Mouse (Mus musculus) midbrain, embryonic 14.5 days (tissue): ENCODE measurements around the gene Gm28043. TPM values are rescaled to one million over a fixed set of nuclear protein-coding genes. Genes with fewer than 3 reads are reported as not detected.

ENCODE experiments used
- ATAC-seq: fragments of 200-750 bp; cut with Nextera tagmentation; 2 replicates; pipeline ENCODE4 v1.8.0; 2017; ENCODE audit warnings: moderate number of reproducible peaks, moderate library complexity; ENCODE audit not compliant: low FRiP score, low TSS enrichment
- DNase-seq: peaks from one replicate; pipeline ENCODE4 v3.0.0-alpha.2; 2015
- H3K27ac ChIP-seq: fragments of 300-500 bp; sonication (generic); replicated peaks from 2 replicates; pipeline ENCODE4 v1.5.1; 2014; ENCODE audit warnings: mild to moderate bottlenecking, low read depth, low read length, moderate library complexity
- H3K27me3 ChIP-seq: fragments of 300-500 bp; sonication (generic); 2 replicates; pipeline ENCODE4 v1.6.1; 2014; ENCODE audit warnings: low read length, control low read depth, mixed read lengths; ENCODE audit not compliant: control insufficient read depth, insufficient read depth
- H3K36me3 ChIP-seq: fragments of 300-500 bp; sonication (generic); 2 replicates; pipeline ENCODE4 v1.6.1; 2014; ENCODE audit warnings: low read length, control low read depth; ENCODE audit not compliant: control insufficient read depth, insufficient read depth
- H3K4me1 ChIP-seq: fragments of 300-500 bp; sonication (generic); 2 replicates; pipeline ENCODE4 v1.6.1; 2014; ENCODE audit warnings: mild to moderate bottlenecking, antibody characterized with exemption, low read length, control low read depth; ENCODE audit not compliant: control insufficient read depth, insufficient read depth
- H3K4me2 ChIP-seq: fragments of 300-500 bp; sonication (generic); 2 replicates; pipeline ENCODE4 v1.6.1; 2014; ENCODE audit warnings: mild to moderate bottlenecking, low read length, moderate library complexity
- H3K4me3 ChIP-seq: fragments of 300-500 bp; sonication (generic); replicated peaks from 2 replicates; pipeline ENCODE4 v1.5.1; 2014; ENCODE audit warnings: low read depth, low read length
- H3K9ac ChIP-seq: fragments of 300-500 bp; sonication (generic); replicated peaks from 2 replicates; pipeline ENCODE4 v1.6.1; 2014; ENCODE audit warnings: mild to moderate bottlenecking, low read length, moderate library complexity
- H3K9me3 ChIP-seq: fragments of 300-500 bp; sonication (generic); 2 replicates; pipeline ENCODE4 v1.6.1; 2016; ENCODE audit warnings: low read length, control low read depth, mixed read lengths; ENCODE audit not compliant: control insufficient read depth
- WGBS: fragments of 180-500 bp; shearing (Covaris S2); extraction: QIAGEN DNeasy Blood & Tissue Kit; methylation state at CpG from one replicate; pipeline ENCODE4 v1.1.7; 2014; 5-methylcytosine and 5-hydroxymethylcytosine counted together
- polyA plus RNA-seq: library from polyadenylated mRNA; unstranded; fragments of >200 nt; fragmentation: Nextera tagmentation; extraction: Ambion mirVana; gene quantifications from 2 replicates; pipeline ENCODE4 v1.2.1, GENCODE M21; 2014

Gm28043 gene
- polyA plus RNA-seq, 1 experiment from 2014 or later: 2.9 TPM

DNA sequence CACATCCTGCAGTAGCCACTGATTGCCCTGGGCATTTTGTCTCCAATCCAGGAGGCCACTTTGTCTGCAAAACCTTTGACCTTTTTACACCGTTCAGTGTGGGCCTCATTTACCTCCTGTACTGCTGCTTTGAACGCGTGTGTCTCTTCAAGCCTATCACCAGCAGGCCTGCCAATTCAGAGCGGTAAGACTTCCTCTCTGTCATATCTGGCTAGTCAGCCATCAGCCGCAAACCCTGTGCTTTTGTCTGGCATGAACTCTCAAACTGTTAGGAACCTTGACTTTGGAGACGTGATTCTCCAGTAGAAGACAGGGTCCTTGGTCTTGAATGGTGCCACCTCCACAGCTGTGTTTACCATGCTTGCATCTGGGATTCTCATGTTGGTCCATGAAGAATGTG, 75.6 kb downstream of the Gm28043 start:
- WGBS: 89% methylated on average over 6 of the region's 6 CpGs
- ATAC-seq (no peak), DNase-seq (no peak)
- H3K27me3 ChIP-seq: no peaks in the 10 kb centered on the region
- H3K27ac ChIP-seq: no peak overlapping the region
- H3K4me2 ChIP-seq: no peak overlapping the region
- no peak overlapping the region for H3K9ac ChIP-seq
- H3K36me3 ChIP-seq: peaks cover 82% of the 10 kb centered on the region
- H3K4me1 ChIP-seq: no peaks in the 10 kb centered on the region
- H3K4me3 ChIP-seq: no peak overlapping the region
- no peaks in the 10 kb centered on the region for H3K9me3 ChIP-seq

DNA sequence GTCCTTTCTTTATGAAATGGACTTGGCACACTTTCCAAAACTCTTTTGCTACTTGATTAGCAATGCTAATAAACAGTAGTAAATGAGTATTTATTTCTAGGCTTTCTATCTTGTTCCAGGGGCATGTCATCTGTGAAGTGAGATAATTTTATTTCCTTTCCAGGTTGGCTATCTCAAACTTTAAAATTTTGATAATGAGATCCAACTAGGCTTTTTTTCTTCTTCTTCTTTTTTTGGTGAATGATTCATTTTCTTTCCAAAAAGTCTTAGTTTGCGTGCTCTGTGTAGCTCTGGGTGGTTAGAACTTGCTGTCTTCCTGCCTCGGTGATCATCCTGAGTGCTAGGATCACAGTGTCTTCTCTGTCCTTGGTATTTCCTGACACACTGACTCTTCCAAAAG, 78.2 kb downstream of the Gm28043 start:
- 97% methylated on average over 2 of the region's 2 CpGs for WGBS
- H3K36me3 ChIP-seq: peaks cover 76% of the 10 kb centered on the region
- H3K27ac ChIP-seq: no peak overlapping the region
- H3K4me2 ChIP-seq: no peak overlapping the region
- no peak overlapping the region for H3K9ac ChIP-seq
- H3K27me3 ChIP-seq: no peaks in the 10 kb centered on the region
- H3K4me3 ChIP-seq: no peak overlapping the region
- H3K4me1 ChIP-seq: no peaks in the 10 kb centered on the region
- DNase-seq: no peak
- no peak for ATAC-seq
- H3K9me3 ChIP-seq: no peaks in the 10 kb centered on the region

DNA sequence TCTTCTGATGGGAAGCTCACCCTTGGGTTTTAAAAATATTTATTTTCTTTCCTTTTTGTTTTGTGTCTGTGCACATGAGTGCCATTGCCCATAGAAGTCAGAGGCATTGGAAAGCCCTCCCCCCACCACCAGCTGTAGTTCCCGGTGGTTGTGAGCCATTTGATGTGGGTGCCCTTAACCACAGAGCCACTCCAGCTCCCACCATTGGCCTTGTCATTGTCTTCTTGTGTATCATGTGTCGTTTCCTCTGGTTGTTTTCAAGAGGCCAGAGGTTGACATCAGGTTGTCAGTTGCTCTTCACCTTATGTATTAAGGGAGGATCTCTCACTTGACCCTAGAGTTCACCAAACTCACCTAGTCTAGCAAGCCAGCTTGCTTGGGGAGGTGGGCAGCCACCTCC, 78.9 kb downstream of the Gm28043 start:
- DNase-seq (no peak), ATAC-seq (no peak)
- no peak overlapping the region for H3K9ac ChIP-seq
- H3K4me3 ChIP-seq: no peak overlapping the region
- H3K36me3 ChIP-seq: peaks cover 76% of the 10 kb centered on the region
- H3K4me2 ChIP-seq: no peak overlapping the region
- no peak overlapping the region for H3K27ac ChIP-seq
- H3K27me3 ChIP-seq: no peaks in the 10 kb centered on the region
- no peaks in the 10 kb centered on the region for H3K9me3 ChIP-seq
- 83% methylated on average over 2 of the region's 2 CpGs for WGBS
- no peaks in the 10 kb centered on the region for H3K4me1 ChIP-seq

DNA sequence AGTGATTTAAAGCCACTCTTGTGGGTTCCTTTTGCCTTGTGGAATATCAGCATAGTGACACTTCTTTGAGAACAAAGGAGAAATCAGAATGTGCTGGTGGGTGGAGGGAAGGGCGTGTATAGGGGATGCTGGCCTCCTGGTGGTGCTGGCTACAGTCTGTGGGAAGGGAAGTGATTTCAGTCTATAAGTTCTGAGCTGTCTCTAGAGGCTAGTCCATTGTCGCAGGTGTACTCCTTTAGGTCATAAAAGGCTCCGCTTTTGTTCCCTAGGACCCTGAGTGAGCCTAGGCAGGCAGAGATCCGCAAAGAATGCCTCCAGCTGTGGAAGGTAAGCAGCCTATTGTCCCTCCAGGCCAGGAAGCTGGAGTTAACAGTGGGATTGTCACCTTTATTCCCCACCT, 79.8 kb downstream of the Gm28043 start:
- Histone ChIP-seq H3K36me3 (peaks cover 82% of the 10 kb centered on the region), H3K4me2 (no peak overlapping the region), H3K9ac (no peak overlapping the region), H3K9me3 (no peaks in the 10 kb centered on the region), H3K4me1 (no peaks in the 10 kb centered on the region), H3K4me3 (no peak overlapping the region), H3K27me3 (no peaks in the 10 kb centered on the region), H3K27ac (no peak overlapping the region)
- DNase-seq (no peak), ATAC-seq (no peak)
- 86% methylated on average over 4 of the region's 4 CpGs for WGBS

DNA sequence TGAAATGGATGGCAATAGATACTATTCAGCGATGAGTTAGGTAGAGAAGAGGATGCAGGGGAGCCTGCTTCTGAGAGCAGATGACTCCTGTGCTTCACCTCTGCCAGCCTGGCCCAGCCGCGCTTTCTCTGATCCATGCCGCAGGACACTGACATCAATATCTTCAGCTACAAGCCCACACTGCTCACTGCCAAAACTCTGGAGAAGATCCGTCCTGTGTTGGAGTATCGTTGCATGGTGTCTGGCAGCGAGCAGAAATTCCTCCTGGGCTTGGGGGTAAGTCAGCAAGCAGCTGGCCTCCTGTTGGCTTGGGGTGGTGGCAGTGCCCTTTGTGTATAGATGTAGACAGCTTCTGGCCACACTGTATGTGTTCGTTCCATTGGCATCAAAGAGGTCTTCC, 82.3 kb downstream of the Gm28043 start:
- Histone ChIP-seq H3K36me3 (peaks cover 83% of the 10 kb centered on the region), H3K4me1 (no peaks in the 10 kb centered on the region), H3K27ac (no peak overlapping the region), H3K4me3 (no peak overlapping the region), H3K27me3 (no peaks in the 10 kb centered on the region), H3K9ac (no peak overlapping the region), H3K4me2 (no peak overlapping the region), H3K9me3 (no peaks in the 10 kb centered on the region)
- WGBS: 96% methylated on average over 8 of the region's 8 CpGs
- DNase-seq: no peak
- no peak for ATAC-seq

DNA sequence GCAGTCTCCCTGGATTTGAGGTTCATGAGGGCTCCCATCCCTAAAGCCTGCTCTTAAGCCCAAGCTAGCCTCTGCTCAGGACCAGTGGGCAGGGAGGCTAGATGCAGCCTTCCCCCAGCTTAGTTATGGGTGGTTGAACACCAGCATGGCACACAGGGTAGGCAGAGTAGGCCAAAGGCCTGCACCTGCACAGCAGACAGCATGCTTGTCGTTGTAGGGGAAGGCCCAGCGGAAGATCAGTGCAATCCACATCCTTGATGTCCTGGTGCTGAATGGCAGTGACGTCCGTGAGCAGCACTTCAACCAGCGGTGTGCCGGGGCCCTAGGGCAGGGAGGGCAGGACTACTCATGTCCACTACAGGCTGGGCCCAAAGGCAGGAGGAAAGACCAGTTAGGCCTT, 83.7 kb downstream of the Gm28043 start:
- no peak for DNase-seq
- H3K36me3 ChIP-seq: peaks cover 92% of the 10 kb centered on the region
- 81% methylated on average over 6 of the region's 6 CpGs for WGBS
- ATAC-seq: no peak
- H3K9me3 ChIP-seq: no peaks in the 10 kb centered on the region
- no peak overlapping the region for H3K9ac ChIP-seq
- no peak overlapping the region for H3K27ac ChIP-seq
- no peak overlapping the region for H3K4me2 ChIP-seq
- H3K4me3 ChIP-seq: no peak overlapping the region
- no peaks in the 10 kb centered on the region for H3K27me3 ChIP-seq
- no peaks in the 10 kb centered on the region for H3K4me1 ChIP-seq

DNA sequence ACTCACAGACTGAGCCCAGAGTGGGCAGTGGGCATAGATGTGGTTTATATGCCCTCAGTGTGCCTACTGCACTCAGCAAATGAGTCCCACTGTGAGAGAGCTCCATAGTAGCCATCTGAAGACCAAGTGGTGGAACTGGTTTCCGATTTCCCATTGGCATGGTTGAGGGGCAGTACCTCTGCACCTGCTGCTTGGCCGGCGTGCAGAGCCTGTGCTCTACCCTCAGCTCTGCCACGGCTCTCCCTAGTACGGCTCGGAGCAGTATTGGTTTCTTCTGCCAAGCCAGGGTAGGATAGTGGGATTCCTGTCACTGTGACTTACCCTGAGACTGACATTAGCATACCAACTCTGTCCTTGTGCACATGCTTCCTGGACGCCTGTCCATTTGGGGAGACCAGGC, 85.9 kb downstream of the Gm28043 start:
- DNase-seq: no peak
- H3K27me3 ChIP-seq: no peaks in the 10 kb centered on the region
- H3K9me3 ChIP-seq: no peaks in the 10 kb centered on the region
- H3K27ac ChIP-seq: no peak overlapping the region
- H3K36me3 ChIP-seq: peaks cover 82% of the 10 kb centered on the region
- no peak overlapping the region for H3K4me3 ChIP-seq
- no peak for ATAC-seq
- H3K4me2 ChIP-seq: no peak overlapping the region
- H3K4me1 ChIP-seq: no peaks in the 10 kb centered on the region
- 94% methylated on average over 7 of the region's 7 CpGs for WGBS
- H3K9ac ChIP-seq: no peak overlapping the region

DNA sequence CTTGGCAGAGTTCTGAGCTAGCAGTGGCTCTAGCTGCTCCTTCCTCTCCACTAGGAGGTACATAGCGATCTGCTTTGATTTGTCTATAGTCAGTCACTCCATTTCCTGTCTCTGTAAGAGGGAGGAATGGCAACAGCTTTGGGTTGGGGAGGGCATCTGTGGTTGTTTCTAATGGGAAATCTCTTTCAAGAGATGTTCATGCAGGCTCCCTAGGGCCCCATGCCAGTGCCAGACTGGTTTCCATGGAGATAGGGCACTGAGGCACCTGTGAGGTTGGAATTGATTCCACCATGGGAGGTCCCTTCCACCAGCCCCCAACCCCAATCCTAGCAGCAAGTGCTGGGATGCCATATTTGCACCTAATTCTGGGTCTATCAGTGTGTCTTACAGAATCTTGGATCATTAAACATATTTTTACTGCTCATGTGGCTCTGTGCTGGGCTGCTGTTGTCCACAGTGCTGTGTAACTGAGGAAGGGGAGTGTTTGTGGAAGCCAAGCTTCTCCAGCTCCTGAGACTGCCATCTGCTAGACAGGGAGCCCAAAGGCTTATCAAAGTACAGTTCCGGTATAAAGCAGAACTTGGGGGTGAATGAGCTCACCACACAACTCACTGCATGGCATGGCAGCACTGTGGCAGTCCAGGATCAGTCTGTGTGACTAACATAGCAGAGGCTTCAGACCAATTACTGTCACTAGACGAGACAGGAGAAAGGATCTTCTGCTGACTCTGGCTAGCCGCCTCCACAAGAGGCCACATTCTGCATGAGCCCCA, 88.4 kb downstream of the Gm28043 start:
- no peak overlapping the region; the same call in 1 of the 2 replicates for H3K9ac ChIP-seq
- H3K4me2 ChIP-seq: no peak overlapping the region
- no peak overlapping the region for H3K27ac ChIP-seq
- no peak for ATAC-seq
- WGBS: 74% methylated on average over 4 of the region's 4 CpGs
- DNase-seq: no peak
- no peak overlapping the region for H3K4me3 ChIP-seq
- no peaks in the 10 kb centered on the region for H3K9me3 ChIP-seq
- H3K27me3 ChIP-seq: no peaks in the 10 kb centered on the region
- H3K36me3 ChIP-seq: peaks cover 62% of the 10 kb centered on the region
- H3K4me1 ChIP-seq: peaks cover 19% of the 10 kb centered on the region

DNA sequence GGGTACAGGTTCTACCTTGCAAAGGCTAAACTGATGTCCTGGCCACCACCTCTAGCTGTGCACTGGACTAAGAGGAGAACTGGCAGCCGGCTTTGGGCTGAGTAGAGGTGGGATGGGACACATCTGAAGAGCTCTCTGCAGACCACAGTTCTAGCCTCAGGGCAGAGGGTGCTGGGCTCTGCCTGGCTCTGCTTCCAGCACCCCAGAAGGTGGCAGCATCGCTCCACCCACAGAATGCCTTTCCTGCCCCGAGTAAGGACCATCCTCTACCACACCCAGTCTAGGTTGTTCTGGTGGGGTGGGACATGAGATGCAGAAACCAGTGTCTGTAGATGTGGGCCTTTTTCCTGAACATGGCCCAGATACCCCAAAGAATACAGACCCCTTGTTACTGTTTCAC, 90.1 kb downstream of the Gm28043 start:
- Histone ChIP-seq H3K9ac (no peak overlapping the region), H3K4me3 (no peak overlapping the region), H3K27ac (no peak overlapping the region), H3K9me3 (no peaks in the 10 kb centered on the region), H3K4me2 (no peak overlapping the region), H3K36me3 (peaks cover 47% of the 10 kb centered on the region), H3K27me3 (no peaks in the 10 kb centered on the region), H3K4me1 (peaks cover 35% of the 10 kb centered on the region)
- 33% methylated on average over 3 of the region's 3 CpGs for WGBS
- ATAC-seq (peak; percentile 67; the same call in 1 of the 2 replicates), DNase-seq (peak; percentile 85)
